Mouse (Mus musculus) MEL-GATA-1-ER (cell line): ENCODE results near the gene Fbln5.

Experiments used
- DNase-seq: peaks from one replicate; pipeline ENCODE4 v3.0.0-alpha.2; 2012; ENCODE audit warnings: low read depth; ENCODE audit errors: extremely low read depth

The Fbln5 gene

DNA sequence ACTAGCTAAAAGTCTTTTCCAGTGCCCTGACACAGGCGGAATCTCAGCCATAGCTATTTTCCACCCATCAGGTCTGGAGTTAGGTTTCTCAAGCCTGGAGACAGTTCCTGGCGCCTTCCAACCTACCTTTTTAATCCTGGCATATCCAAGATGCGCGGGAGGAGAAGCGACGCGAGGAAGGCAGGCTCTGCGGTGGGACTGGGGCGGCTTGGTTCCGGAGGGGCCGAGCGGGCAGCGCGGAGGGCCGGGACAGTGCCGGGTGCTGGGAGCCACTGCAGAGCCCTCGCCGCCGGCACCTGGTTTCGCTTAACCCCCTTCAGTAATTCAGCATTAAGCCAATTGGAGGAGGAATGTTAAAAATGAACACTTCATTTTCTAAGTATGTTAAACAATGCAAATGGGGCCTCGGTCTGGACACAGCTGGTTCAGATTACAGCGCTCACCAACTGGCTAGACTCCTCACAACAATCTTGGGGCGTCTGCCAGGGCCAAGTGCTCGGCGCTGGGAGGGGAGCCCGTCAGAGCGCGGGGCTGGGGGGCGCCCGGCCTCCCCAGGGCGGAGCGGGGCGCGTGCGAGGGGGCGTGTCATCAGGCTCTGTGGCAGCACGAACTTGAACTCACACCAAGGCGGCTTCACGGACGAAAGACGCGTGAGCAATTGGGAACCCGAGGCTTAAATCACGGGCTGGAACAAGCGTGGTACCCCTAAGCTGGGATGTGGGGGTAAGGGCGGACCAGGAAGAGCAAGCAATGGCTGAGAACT is at the start of gene Fbln5:
Gene Fbln5 (minus strand): TSS at position 448 of the 763 bp plus-strand sequence.
- DNase-seq, result no peak

DNA sequence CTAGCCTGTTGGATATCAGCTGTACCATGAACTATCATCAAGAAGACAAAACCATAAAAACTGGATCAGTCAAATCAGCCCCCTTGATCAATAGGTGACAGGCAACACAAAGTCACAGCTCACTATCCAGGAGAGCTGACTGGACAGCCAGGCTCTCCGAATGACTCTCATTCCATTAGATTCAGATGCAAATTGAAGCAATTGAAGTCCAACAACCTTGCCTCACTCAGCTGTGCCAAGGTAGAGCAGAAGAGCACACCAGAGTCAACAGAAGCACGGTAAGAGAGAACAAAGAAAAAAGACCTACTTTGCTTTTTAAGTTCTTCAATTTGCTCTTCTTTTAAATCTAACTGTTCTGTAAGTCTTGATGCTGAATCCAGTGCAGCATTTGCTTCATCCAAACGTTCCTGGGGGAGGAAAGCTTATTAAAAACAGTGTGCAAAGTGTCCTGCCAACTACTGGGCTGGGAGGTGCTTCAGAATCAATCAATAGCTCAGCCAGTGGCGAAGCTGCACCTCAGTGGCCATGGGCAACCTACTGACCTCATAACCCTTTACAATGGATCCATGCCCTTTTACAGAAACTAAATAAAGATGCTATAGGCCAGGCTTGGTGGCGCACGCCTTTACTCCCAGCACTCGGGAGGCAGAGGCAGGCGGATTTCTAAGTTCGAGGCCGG is 43.6 kb upstream of the Fbln5 start:
- DNase-seq, result no peak

DNA sequence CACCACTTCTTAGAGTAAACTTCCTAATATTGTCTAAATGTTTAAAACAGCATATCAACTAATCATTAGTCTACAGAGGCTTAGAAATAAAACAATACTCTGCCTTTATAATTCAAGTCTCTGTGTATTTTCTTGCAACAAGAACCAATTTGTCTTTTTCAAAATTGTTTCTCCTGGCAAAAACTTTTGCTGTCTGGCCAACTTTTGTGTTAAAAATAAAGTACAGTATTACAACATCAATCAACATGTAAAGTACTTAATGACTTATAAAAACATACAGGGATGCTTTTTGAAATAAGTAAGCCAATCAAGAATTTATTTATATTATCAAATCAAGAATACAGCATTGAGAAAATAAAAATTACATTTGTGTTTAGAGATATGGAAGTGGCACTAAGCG is 41.4 kb upstream of the Fbln5 start:
- no peak for DNase-seq

DNA sequence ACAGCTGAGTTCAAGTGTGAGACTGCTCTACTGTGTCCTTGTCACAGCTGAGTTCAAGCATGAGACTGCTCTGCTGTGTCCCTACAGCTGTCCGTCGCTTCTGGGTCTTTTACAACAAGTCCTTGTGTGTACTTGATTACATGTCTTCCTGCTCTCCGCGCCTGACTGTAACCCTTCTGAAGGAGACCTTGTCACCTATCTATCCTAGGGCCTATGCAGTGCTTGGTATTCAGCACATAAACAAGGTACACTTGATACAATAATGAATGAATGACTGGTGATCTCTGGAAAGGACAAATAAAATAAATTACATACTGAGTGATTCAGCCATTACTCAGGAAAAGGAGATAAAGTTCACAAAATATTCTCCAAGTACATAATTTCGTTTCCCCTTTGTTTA is 39.2 kb upstream of the Fbln5 start:
- no peak for DNase-seq

DNA sequence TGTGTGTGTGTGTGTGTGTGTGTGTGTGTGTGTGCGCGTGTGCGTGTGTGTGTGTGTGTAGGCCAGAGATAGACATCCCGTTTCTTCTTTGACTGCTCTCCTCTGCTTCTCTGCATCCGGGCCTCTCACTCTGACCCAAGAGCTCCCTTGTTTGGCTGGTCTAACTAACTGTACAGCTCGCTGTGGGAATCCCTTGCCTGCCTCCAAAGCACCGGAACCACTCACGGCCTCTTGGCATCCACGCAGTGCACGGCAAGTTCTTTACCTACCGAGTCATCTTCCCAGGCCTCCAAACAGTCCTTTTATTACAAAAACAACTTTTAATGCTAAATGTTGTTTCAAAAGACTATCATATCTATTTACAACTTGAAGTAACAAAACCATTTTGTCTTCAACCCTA is 35.5 kb upstream of the Fbln5 start:
- DNase-seq, result no peak

DNA sequence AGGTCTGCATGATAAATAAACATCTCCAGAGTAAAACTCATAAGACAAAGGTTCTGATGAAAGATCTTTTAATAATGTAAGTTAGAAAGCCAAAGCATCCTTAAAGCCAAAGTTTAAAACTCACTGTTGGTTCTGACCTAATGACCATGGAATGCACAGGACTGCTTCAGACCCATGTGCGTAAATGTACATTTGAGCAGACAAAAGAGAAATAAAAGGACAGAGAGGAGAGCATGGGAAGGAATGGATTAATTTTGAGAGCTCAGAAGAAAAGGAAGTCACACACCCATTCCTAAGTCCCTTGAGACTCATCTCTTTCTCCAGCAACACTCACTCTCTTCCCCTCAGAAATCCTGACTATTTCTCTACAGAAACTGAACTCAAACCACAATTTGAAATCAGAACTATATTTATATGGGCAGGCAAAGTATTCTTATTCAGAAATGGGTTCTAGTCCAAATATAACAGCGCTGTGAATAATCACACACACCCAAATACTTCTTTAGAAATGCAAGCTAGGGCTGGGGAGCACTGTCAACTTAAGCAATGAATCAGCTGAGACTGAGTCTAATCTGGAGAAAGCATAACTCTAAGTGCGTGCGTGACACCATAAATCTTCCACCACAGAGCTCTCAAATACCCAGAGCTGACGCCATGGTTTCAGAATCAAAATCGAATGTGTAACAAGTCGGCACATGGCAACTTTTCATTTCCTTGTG is 33.1 kb upstream of the Fbln5 start:
- no peak for DNase-seq

DNA sequence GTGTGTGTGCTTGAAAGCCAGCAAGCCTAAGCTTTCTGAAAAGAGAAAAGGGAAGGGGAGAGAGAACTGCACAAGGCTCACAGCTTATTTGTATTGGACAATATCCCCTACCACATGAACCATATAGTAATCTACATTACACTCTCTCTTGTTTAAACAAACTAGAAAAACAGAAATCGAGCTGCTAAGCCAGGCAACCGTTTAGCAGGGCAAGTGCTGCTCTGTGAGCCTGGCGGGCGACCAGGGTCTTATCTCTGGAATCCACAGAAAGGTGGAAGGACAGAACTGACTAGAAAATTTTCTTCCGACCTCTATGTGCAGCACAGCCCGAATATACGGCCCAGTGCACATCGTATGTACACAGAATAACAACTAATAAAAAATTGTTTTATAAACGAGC is 32.5 kb upstream of the Fbln5 start:
- no peak for DNase-seq

DNA sequence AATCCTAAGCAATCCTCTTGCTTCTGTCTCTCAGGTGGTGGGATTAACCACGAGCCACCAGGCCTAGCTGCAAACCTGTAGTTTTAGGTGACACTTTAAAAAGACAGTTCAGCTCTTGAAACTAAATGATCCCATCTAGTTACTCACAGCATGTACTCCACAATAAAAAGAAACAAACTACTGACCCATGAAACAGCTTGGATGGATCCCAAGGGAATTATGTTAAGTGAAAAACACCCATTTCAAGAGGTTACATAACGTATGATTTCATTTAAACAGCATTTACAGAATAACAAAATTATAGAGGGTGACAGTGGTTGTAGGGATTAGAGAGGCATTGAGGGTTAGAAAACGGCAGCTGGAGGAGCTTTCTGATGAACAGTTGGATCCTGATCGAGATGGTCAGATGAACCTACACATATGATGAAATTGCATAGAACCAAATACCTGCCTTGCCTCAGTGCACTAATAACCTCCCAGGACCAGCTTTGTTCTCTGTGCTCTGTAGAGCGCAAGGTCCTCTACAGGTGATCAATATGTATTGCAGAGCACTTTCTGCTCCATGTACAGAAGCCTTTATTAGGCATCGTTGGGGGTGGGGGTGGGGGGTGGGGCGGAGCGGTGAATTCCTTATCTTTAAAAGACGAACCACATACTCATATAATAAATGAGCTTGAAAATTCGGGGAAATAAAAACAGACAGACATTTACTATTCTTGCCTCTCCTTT is 17.9 kb upstream of the Fbln5 start:
- no peak for DNase-seq

DNA sequence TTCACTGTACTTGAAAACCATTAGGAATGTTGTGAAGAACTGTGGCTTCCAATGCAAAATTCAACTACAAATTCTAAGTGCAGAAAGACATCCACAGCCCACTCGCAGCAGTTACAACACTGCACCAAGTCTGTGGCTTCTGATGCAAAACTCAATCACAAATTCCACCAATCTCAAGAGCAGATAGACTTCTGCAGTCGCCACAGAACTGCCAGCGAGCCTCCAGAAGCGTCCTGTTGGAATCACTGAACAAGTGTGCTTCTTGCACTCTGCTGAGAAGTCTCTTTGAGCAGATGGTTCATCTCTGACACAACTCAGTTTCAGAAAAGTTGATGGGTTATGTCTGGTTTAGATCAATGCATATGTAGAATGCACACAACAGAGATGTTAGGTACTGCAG is 15.9 kb upstream of the Fbln5 start:
- DNase-seq, result no peak

DNA sequence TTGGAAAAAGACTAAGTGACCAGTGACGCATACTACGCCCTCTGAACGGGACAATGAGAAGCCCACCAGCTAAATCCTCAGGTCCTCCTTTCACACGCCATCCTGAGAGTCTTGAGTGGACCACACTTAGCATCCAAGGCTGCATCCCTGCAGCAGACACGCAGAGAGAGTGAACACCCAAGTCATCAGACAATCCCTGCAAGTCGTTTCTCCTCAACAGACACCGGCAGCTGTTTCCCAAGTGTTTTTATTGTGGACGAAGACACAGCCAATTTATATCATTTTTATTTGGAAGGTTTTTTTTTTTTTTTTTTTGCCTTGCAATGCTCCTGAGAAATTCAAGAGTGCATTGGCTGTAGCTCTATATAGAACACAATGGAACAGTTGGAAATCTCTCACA is 14.9 kb upstream of the Fbln5 start:
- DNase-seq, result no peak

DNA sequence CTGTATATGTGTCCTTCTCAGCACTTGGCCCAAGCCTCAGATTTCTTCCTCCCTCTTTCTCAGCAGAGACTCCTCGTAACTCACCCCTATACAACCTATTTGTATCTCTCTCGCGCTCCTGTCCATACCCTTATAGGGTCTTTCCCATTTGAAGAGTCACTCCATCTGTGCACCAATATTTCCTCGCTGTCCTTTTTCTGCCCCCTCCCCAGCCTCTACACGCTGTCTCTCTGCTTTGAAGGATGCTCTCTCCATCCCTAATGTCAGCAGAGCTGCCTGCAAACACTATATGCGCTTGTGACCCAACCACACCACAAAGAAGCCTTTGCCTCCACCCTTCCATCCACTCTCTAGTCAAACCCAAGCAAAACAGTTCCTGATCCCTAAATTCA is 14.3 kb upstream of the Fbln5 start:
- no peak for DNase-seq

DNA sequence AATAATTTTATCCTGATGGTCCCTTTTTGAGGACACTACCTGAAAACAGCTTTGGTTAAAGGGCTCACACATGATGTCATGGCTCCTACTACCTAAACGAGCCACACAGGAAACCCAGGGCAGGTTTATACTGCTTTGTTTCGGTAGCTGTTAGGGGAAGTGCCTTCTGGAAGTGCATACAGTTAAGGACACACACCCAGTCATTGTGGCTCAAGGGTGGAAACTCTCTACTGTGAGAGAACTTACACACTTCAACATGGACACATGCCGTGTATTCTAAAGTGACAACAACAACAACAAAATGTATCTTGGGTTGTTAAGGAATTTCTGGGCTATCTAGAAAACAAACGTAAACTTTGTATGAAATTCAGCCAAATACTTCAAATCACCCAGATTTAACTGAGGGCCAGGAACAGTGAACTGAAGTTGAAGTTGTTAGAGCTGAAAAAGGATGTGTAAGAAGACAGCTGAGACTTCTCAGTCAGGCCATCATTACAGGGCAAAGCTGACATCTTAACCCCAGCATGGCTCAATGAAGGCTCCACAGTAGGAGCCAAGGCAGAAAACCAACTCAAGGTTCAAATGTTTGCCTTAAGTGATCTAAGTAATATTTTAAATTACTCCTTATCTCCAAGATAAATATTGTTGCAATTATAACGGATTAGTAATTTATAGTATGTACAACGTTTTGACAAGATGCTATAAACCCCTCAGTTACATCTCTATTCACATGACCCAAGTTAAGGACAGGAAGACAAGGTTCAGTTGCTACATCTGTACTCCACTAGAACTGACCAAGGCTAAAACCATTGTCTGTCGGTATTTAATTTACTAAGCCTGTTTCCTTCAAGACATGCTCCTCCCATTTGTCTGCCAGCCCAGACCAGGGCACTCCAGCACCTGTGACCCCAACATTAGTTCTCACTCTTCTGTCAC is 13.6 kb upstream of the Fbln5 start:
- no peak for DNase-seq

DNA sequence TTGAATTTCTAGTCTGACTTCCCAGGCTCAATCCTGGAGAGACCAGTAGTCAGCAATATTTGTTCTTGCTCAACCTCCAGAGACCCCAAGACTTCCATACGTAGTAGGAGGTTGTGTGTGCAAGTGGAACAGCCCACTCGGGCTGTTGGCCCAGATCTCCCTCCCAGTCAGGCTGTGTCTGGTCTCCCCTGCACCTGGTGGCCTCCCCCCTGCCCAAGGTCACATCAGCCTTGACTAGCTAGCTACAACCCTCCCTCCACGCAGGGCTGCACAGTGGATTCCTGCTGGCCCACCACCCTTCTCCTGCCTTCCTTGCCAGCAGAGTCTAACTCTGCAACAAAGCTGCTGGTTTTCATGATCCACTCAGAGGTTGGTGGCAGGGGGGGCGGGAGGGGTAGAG is 12.4 kb upstream of the Fbln5 start:
- no peak for DNase-seq

DNA sequence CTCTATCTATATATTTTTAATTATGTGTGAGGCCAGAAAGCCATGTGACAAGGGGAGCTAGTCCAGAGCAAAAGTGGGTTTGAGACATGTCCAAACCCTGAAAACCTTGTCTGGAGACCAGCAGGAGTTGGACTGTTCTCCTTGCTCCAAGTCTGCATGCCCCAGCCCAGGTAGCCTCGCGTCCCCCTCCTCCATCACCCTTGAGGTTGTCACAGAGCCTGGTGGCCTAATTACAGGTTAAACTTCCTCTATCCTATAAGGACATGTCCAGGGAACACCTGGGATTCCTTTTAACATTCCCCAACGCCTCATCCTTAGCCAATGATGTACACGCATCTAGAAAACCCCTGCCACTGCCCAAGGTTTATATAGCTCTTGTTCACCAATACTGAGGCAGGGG is 4.3 kb upstream of the Fbln5 start:
- no peak for DNase-seq

DNA sequence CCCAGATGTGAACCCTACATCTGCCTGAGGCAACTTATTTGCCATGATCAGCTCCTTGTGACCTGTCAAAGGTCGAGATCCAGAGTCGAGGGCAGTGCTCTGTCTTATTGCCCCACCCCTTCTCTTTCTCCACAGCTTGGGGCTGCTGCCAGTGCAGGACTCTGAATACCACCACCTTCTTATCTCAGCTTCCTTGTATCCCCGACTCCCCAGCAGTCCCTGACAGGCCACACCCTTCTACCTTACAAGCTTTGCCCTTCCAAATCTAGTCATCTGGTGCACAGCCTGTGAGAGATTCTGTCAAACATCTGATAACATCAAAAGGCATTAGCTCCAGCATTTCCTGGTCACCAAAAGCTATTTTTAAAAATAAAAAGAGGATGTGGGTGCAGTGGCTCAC is 2.7 kb upstream of the Fbln5 start:
- DNase-seq, result no peak

DNA sequence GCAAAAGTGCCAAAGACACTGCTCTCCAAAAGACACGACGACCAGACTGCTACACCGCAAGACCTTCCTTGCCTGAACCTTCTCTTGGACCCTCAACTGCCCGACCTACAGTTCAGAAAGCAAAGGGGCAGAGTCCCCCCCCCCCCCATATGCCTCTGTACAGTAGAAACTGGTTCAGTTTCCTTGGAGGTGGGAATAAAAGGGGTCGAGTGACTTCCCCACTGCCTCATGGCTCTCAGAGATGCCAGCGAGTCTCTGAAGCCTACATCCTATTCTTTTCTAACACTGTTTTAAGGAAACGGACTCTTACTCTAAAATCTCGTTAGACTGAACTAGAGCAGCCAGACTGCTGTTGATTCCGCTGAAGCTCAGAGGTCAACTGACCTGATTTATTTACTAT is 715 bp upstream of the Fbln5 start:
- DNase-seq, result no peak

DNA sequence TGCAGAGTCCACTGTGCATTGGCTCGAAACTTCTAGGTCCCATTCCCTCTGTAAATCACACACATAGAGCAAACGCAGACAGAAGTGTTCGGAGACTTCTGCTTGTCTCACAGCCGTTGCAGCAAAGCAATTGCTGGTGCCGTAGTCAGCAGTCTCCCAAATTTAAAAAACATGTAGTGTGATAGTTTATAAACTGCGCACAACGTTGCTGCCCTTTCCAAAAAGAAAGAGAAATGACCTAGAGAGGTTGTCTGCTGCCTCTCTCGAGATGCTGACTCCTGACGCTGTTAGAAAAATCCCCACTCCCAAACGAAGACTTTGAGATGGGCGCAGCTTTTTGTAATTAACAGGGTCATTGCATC is 628 bp downstream of the Fbln5 start:
- DNase-seq, result no peak

DNA sequence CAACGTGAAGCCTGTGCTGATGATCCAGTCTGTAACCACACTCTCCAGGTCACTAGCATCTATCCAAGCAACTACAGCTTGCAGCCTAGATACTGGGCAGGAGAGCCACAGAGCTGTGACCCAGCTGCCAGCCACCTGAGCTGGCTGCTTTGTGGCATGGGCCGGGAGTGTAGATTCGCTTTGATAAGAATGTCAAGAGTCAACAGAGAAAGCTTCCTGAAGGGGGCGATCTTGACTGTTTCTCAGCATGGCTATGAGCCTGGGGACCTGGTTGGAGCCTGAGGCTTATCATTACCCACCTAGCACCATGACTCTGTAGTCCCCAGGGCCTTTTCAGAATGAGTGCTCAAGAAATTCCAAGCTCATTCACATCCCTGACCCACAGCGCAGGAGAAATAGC is 2.0 kb downstream of the Fbln5 start:
- DNase-seq, result no peak

DNA sequence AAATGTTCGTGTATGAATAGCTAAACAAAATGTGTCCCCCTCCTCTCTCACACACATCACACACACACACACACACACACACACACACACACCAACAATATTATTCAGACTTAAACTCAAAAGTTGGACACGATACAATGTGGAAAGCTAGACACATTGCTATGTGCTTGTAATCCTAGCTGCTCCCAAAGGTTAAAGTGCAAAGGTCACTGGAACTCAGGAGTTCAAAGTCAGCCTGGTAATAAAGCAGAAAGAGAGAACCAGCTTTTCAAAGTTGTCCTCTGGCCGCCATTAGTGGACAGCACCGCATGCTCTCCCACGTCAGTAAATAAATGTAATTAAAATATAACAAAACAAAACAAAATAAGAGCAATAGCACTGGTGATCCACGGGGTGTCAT is 3.1 kb downstream of the Fbln5 start:
- DNase-seq, result no peak

DNA sequence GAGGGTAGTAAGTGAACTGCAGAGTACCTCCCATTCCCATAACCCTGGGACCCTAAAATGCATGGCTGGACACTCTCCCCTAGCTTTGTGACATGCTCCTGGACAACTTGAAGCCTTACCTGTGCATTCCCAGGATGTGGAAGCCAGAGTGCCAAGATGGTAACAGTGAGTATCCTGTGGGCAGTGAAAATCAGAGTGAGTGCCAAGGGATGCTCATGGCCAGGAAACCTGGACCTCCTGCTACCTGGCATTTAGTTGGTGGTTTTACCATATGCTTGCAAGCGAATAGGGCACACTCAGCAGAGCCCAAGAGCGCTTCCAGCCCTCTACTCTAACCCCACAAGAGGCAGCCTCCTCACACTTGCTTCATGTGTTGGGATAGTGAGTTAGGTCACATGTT is 4.4 kb downstream of the Fbln5 start:
- no peak for DNase-seq

DNA sequence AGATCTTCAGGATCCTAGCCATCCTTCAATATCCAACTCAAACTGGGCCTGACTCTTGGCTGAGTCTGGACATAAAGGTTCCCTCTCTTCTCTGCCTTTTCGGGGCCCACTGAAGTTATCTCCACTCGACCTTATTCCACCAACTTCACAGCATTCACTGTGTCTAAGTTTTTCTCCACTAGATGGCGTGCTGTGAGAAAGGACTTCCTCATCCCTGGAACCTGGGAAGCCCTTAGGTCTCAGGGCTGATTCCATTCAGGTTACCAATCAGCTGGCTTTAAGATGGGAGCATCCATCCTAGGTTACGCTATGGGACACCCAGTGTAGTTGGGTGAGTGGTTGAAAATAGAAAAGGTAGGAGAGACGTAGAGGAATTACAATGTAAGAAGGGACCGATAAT is 7.7 kb downstream of the Fbln5 start:
- DNase-seq, result no peak
